Mouse (Mus musculus) monocyte, adult 5-6 weeks (primary cell): ENCODE results near the gene Palld. TPM values are rescaled to one million over a fixed set of nuclear protein-coding genes. Genes with fewer than 3 reads are reported as not detected.

Experiments used
- ATAC-seq: fragments of 153-309, 156-312 bp; replicated peaks from 2 replicates; pipeline ENCODE4 v1.8.0; 2017; ENCODE audit warnings: mild to moderate bottlenecking; ENCODE audit not compliant: low TSS enrichment, insufficient number of reproducible peaks, severe bottlenecking, poor library complexity, low FRiP score
- total RNA-seq: library from RNA; stranded (forward); fragments of 200-1000, 200-491, 200-594 nt; gene quantifications from 3 replicates; pipeline ENCODE4 v1.2.3, GENCODE M21; 2017

The Palld gene
- total RNA-seq, 1 experiment from 2014 or later: not detected

DNA sequence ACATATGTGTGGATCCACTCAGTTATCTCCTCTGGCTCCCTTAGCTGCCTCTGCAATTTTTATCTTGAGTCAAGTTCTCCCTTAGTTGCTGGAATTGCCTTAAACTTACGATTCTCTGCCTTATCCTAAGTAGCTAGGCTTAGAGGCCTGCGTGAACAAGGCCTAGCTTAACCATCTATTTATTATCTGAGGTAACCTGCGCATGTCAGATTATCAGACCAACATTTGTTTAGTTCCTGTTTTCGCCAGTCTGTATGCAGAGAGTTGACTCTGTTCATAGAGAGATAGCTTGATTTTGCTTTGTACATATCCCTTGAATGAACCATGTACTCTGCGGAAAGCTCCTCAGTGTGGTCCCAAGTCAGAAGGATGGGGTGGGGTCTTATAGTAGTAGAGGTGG lies 113.2 kb downstream of the Palld start:
- no peak for ATAC-seq

DNA sequence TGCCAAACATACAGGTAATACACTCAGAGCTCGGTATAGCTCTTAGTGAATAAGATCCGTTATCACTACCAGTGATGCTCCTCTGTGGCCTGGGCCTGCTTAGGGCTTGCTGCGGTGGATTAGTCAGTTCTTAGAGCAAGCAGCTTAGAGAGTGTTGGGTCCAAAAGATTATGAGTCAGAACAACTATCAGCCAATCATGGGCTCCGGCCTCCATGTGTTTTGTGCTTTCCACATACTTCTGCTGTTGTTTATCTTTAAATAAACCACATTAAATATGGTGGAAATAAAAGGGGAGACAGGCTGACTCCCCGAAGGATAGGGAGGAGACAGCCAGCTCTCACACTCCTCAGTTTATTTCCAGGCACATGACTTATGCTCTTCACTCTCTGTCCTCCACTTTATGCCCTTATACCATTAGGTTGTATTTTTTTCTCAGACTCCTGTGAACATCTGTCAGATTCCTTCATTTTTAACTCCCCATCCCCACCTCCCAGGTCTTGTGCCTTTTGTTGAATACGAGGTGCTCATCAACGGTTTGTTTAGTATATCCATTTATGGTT lies 119.5 kb downstream of the Palld start:
- no peak for ATAC-seq

DNA sequence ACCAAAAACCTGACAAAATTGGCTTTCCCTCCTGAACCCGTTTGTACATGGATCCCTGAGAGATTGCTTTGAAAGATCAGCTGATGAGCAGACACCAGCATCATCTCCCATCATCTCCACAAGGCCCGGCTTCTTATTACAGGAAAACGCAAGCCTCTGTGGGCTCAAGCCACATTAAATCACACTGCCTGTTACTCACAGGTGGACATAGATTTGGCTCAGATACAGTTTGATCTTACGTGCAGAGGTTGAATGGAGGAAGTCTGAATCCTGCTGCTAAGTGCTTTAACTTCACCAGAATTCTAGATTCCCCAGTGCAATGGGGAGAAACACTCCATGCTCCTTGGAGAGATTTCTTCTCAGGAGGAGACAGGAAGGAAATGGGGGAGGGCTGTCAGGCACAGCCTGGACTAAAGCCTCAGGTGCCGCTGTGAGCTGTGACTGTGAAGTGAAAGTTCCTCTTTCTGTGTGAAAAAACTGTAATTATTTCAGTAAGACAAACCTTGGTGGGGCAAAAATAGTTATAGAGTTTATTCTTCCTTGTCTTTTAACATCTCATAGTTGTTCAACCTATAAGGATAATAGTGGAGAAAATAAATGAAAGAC lies 121.7 kb downstream of the Palld start:
- no peak for ATAC-seq

- ATAC-seq: no peak
Measured at GRCm38 (mm10) chr8:61778194-61778593, 124.3 kb downstream of the Palld start.

- no peak for ATAC-seq
Measured at GRCm38 (mm10) chr8:61776560-61776959, 125.9 kb downstream of the Palld start.

- no peak for ATAC-seq
Measured at GRCm38 (mm10) chr8:61775936-61776335, 126.6 kb downstream of the Palld start.

- ATAC-seq: no peak
Measured at GRCm38 (mm10) chr8:61774161-61774560, 128.3 kb downstream of the Palld start.

- ATAC-seq: no peak
Measured at GRCm38 (mm10) chr8:61773595-61774088, 128.8 kb downstream of the Palld start.

- no peak for ATAC-seq
Measured at GRCm38 (mm10) chr8:61771328-61771727, 131.2 kb downstream of the Palld start.

GRCm38 (mm10) chr8:61769340-61769879 lies 133.1 kb downstream of the Palld start:
- no peak for ATAC-seq

GRCm38 (mm10) chr8:61760190-61760578 lies 142.3 kb downstream of the Palld start:
- ATAC-seq: no peak

DNA sequence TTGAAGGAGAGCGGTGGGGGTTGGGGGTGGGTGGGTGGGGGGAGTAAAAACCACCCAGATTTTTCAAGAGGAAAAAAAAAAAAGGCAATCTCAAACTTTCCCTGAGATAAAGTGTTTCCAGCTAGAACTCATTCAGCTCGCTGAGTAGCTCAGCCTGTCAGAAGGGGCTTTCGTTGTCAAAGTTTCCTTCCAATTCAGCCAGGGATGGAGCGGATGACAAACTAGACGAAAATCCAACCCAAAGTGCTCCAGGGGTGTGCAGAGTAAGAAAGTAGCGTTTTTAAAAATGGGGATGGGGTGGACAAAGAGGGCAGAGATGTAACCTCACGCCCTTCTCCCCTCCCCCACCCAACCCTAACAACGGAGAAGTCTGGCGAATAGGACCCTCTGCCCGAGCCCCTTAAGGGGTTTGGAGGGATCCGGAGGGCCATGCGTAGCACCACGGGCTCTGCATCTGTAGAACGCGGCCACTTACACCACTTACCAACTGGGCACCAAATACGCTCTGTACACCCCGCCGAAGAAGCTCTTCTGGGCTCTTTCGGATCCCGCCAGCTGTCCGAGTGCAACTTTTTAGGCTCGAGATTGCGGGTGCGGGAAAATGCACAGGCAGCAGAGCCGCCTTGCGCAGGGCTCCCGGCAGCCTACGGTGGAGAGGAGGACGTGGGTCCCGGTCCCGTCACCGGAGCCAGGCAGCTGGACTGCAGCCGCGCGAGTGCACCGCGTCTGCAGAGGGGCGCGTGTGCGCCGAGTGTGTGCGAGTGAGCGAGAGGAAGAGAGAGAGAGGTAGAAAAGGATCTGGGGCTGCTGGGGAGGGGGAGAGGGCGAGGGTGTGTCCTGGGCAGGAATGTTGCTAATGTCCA lies 142.9 kb downstream of the Palld start:
- ATAC-seq: no peak

GRCm38 (mm10) chr8:61758686-61759326 lies 143.7 kb downstream of the Palld start:
- no peak for ATAC-seq

GRCm38 (mm10) chr8:61756971-61757965 lies 145.2 kb downstream of the Palld start:
- no peak for ATAC-seq

DNA sequence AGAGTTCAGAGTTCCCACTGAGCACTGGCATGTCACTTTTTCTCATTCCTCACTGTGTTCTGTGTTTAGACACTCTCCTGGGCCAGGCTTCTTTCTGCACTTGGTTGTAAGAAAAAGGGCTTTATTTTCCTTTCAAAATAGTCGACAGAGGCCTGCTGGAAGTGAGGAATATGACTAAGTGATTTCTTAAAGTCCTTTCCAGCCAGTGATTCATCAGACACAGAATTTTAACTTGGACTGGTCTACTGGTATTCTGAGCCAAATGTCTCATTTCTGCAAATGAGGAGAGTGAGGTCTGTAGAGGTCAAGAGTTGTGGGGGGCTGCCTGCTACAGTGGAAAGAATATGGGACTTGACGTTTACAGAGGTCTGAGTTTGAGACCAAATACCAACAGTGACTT lies 147.3 kb downstream of the Palld start:
- no peak for ATAC-seq

DNA sequence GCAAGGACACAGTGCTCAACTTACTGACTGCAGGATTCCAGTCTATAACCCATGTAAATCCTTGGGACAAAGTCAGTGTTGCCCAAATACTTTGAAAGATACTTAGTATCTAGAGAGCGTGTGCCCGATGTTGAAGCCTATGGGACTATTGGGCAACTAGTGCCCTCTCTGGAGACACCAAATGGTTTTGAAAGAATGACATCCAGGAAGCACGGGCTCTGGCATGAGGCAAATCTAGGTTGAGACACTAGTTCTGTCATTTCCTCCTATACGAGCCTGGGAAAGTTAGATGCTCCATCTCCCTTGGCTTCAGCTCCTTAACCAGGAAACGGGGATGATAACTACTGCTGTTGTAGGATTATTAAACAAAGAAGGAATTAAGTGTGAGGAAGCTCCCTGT lies 155.4 kb downstream of the Palld start:
- no peak for ATAC-seq

DNA sequence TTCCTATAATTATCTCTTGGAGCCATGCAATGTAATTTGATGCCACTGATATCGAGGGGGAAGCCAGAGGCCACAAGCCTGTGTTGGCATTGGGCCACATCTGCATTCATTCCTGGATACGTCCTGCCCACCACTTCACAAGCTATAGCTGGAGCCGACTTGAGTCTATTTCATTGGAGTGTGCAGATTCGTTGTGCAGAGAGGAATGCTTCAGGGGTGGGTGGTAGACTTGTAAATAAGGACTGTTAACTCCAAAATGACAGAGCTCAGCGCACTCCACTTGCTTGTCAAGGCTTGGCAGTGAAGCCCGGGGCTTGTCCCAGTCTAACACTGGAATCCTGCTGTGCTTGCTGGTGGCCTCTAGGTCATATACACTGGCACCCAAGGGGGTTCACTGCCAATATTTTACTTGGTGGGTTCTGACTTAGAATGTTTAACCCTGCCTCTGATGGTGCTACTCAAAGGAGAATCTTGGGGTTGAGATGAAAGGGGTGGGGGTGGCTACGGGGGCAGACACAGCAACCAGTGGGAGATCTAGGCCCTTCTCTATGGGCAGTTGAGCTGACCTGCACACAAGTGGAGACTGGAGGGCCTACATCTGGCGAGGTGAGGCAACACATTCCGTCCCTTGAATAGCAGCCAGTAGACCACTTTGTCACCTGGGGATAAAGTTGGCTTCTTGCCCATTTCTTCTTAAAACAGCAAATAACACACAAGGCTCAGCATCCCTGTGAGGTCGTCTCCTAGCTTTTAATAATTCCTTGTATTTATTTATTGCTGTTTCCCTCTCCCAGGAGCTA lies 157.1 kb downstream of the Palld start:
- ATAC-seq: no peak
